Mouse (Mus musculus) limb, embryonic 12.5 days (tissue): Measurements from ENCODE around the gene Qdpr. TPM values are rescaled to one million over a fixed set of nuclear protein-coding genes. Genes with fewer than 3 reads are reported as not detected.

Source experiments
- ATAC-seq: fragments of 200-750 bp; cut with Nextera tagmentation; 2 replicates; pipeline ENCODE4 v1.8.0; 2017; ENCODE audit warnings: low read depth, moderate TSS enrichment; ENCODE audit not compliant: insufficient number of reproducible peaks, insufficient read depth, low FRiP score, low TSS enrichment
- H3K27ac ChIP-seq: fragments of 300-500 bp; sonication (generic); 2 replicates; pipeline ENCODE4 v1.5.1; 2016; ENCODE audit warnings: mild to moderate bottlenecking, moderate library complexity
- H3K27me3 ChIP-seq: fragments of 300-500 bp; sonication (generic); 2 replicates; pipeline ENCODE4 v1.6.1; 2016; ENCODE audit warnings: mild to moderate bottlenecking, moderate library complexity
- H3K36me3 ChIP-seq: fragments of 300-500 bp; sonication (generic); 2 replicates; pipeline ENCODE4 v1.6.1; 2016; ENCODE audit warnings: mild to moderate bottlenecking, moderate library complexity
- H3K4me1 ChIP-seq: fragments of 300-500 bp; sonication (generic); replicated peaks from 2 replicates; pipeline ENCODE4 v1.6.1; 2016
- H3K4me2 ChIP-seq: fragments of 300-500 bp; sonication (generic); 2 replicates; pipeline ENCODE4 v1.6.1; 2016; ENCODE audit warnings: mild to moderate bottlenecking, moderate library complexity
- H3K4me3 ChIP-seq: fragments of 300-500 bp; sonication (generic); replicated peaks from 2 replicates; pipeline ENCODE4 v1.5.1; 2016; ENCODE audit warnings: mild to moderate bottlenecking
- H3K9ac ChIP-seq: fragments of 300-500 bp; sonication (generic); replicated peaks from 2 replicates; pipeline ENCODE4 v1.6.1; 2016; ENCODE audit warnings: mild to moderate bottlenecking, moderate library complexity
- H3K9me3 ChIP-seq: fragments of 300-500 bp; sonication (generic); 2 replicates; pipeline ENCODE4 v1.6.1; 2016; ENCODE audit warnings: mild to moderate bottlenecking, moderate library complexity
- WGBS: fragments of 180-500 bp; shearing (Covaris S2); methylation state at CpG from one replicate; pipeline ENCODE4 v1.1.7; 2016; 5-methylcytosine and 5-hydroxymethylcytosine counted together
- polyA plus RNA-seq: library from polyadenylated mRNA; unstranded; fragments of >200 nt; fragmentation: Nextera tagmentation; extraction: Ambion mirVana; gene quantifications from 2 replicates; pipeline ENCODE4 v1.2.1, GENCODE M21; 2016

Gene Qdpr
- polyA plus RNA-seq, 1 experiment from 2014 or later, result 116 TPM

GRCm38 (mm10) chr5:45482607-45483006, 32.6 kb upstream of the Qdpr start:
- H3K36me3 ChIP-seq, result no peaks in the 10 kb centered on the region
- ATAC-seq, result no peak
- no peaks in the 10 kb centered on the region for H3K9me3 ChIP-seq
- H3K27me3 ChIP-seq, result 0 out of 2 replicates have a peak, but pooled peaks cover 4% of the 10 kb centered on the region
- H3K4me2 ChIP-seq, result no peak overlapping the region
- H3K27ac ChIP-seq, result no peak overlapping the region
- no peaks in the 10 kb centered on the region for H3K4me1 ChIP-seq
- no peak overlapping the region for H3K4me3 ChIP-seq
- H3K9ac ChIP-seq, result no peak overlapping the region
- 78% methylated on average over 3 of the region's 3 CpGs for WGBS

GRCm38 (mm10) chr5:45481125-45481524, 31.1 kb upstream of the Qdpr start:
- 0 out of 2 replicates have a peak, but pooled peaks cover 5% of the 10 kb centered on the region for H3K4me1 ChIP-seq
- WGBS, result 93% methylated on average over 2 of the region's 2 CpGs

DNA sequence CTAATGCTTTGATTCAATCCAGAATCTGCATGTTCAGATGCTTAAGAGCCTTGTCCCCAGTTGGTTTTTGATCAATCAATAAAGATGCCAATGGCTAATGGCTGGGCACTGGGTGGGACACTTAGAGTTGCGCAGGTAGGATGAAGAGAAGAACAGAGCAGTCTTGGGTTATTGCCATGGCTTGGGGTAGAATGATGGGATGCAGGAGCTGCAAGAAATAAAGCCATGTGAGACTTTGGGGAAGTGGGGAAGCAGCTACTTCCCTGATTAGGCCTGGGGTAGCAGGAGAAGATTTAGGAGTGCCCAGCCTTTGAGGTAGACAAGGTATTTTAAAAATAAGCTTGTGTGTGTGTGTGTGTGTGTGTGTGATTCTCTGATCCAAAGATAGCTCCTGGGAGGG, 30.0 kb upstream of the Qdpr start:
- H3K27me3 ChIP-seq, result 0 out of 2 replicates have a peak, but pooled peaks cover 4% of the 10 kb centered on the region
- 0 out of 2 replicates have a peak, but pooled peaks cover 5% of the 10 kb centered on the region for H3K4me1 ChIP-seq
- no peaks in the 10 kb centered on the region for H3K9me3 ChIP-seq
- H3K27ac ChIP-seq, result no peak overlapping the region
- no peak overlapping the region for H3K4me3 ChIP-seq
- H3K9ac ChIP-seq, result no peak overlapping the region
- H3K36me3 ChIP-seq, result no peaks in the 10 kb centered on the region
- 86% methylated on average over 1 of the region's 1 CpGs for WGBS
- ATAC-seq, result no peak
- no peak overlapping the region for H3K4me2 ChIP-seq

More at GRCm38 (mm10) chr5:45481125-45481524, 31.1 kb upstream of the Qdpr start:
- H3K36me3 ChIP-seq, result no peaks in the 10 kb centered on the region
- H3K9ac ChIP-seq, result no peak overlapping the region
- H3K9me3 ChIP-seq, result no peaks in the 10 kb centered on the region
- no peak for ATAC-seq
- no peak overlapping the region for H3K4me3 ChIP-seq
- no peak overlapping the region for H3K27ac ChIP-seq
- 0 out of 2 replicates have a peak, but pooled peaks cover 4% of the 10 kb centered on the region for H3K27me3 ChIP-seq
- no peak overlapping the region for H3K4me2 ChIP-seq

GRCm38 (mm10) chr5:45477601-45478000, 27.6 kb upstream of the Qdpr start:
- Histone ChIP-seq H3K4me2 (no peak overlapping the region), H3K27ac (no peak overlapping the region), H3K4me1 (0 out of 2 replicates have a peak, but pooled peaks cover 7% of the 10 kb centered on the region), H3K9ac (no peak overlapping the region), H3K4me3 (no peak overlapping the region), H3K36me3 (no peaks in the 10 kb centered on the region), H3K9me3 (no peaks in the 10 kb centered on the region), H3K27me3 (0 out of 2 replicates have a peak, but pooled peaks cover 4% of the 10 kb centered on the region)
- no peak for ATAC-seq
- WGBS, result 75% methylated on average over 7 of the region's 7 CpGs

GRCm38 (mm10) chr5:45476288-45476687, 26.3 kb upstream of the Qdpr start:
- WGBS, result 67% methylated on average over 6 of the region's 6 CpGs
- Histone ChIP-seq H3K27me3 (0 out of 2 replicates have a peak, but pooled peaks cover 6% of the 10 kb centered on the region), H3K4me2 (no peak overlapping the region), H3K9ac (no peak overlapping the region), H3K9me3 (no peaks in the 10 kb centered on the region), H3K36me3 (no peaks in the 10 kb centered on the region), H3K4me3 (no peak overlapping the region), H3K27ac (no peak overlapping the region), H3K4me1 (0 out of 2 replicates have a peak, but pooled peaks cover 7% of the 10 kb centered on the region)
- no peak for ATAC-seq

DNA sequence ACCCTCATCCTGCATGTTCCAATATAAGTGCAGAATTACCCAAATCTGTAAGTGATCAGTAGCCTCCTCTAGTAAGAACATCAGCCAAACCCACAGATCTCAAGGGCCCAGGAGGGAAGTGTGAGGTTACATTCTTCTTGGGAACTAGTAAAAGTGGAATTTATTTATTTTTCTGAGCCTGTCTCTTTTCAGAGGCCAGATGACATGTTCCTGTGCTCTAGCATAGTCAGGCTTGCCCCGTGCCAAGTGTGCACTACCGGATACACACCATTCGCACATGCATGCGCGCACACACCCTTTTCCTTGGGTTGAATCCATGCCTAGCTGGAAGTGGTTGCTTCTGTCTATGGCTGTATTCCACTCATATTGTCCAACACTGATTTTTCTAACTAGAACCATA, 25.7 kb upstream of the Qdpr start:
- H3K36me3 ChIP-seq, result no peaks in the 10 kb centered on the region
- no peak overlapping the region for H3K4me2 ChIP-seq
- H3K27ac ChIP-seq, result no peak overlapping the region
- H3K4me1 ChIP-seq, result 0 out of 2 replicates have a peak, but pooled peaks cover 7% of the 10 kb centered on the region
- no peak overlapping the region for H3K9ac ChIP-seq
- H3K27me3 ChIP-seq, result 0 out of 2 replicates have a peak, but pooled peaks cover 6% of the 10 kb centered on the region
- WGBS, result 91% methylated on average over 5 of the region's 5 CpGs
- H3K9me3 ChIP-seq, result no peaks in the 10 kb centered on the region
- ATAC-seq, result no peak
- H3K4me3 ChIP-seq, result no peak overlapping the region

- 74% methylated on average over 3 of the region's 4 CpGs for WGBS
- ATAC-seq, result no peak
- Histone ChIP-seq H3K9ac (no peak overlapping the region), H3K4me3 (no peak overlapping the region), H3K36me3 (no peaks in the 10 kb centered on the region), H3K4me2 (no peak overlapping the region), H3K27me3 (0 out of 2 replicates have a peak, but pooled peaks cover 6% of the 10 kb centered on the region), H3K27ac (no peak overlapping the region), H3K4me1 (0 out of 2 replicates have a peak, but pooled peaks cover 7% of the 10 kb centered on the region), H3K9me3 (no peaks in the 10 kb centered on the region)
Measured at GRCm38 (mm10) chr5:45474758-45475157, 24.7 kb upstream of the Qdpr start.

DNA sequence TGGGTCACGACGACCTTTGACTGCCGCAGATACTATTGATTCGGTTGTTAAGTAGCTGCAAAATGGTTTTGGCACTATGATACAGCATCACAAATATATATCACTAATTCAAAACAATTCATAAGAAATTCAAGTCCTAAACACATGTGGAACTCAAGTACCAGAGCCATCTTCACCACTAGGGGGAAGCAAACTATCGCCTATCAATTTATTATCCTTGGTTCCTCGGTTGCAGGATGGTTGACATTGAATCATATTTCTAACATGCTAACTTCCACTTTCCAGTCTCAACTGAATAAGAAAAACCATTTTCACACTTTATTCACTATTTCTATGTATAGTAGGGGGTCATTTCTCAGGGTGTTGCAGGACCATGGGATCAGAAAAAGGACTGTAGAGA, 24.2 kb upstream of the Qdpr start:
- Histone ChIP-seq H3K4me3 (no peak overlapping the region), H3K9me3 (no peaks in the 10 kb centered on the region), H3K4me2 (no peak overlapping the region), H3K9ac (no peak overlapping the region), H3K27ac (no peak overlapping the region), H3K36me3 (no peaks in the 10 kb centered on the region), H3K27me3 (0 out of 2 replicates have a peak, but pooled peaks cover 6% of the 10 kb centered on the region), H3K4me1 (0 out of 2 replicates have a peak, but pooled peaks cover 7% of the 10 kb centered on the region)
- 30% methylated on average over 6 of the region's 6 CpGs for WGBS
- no peak for ATAC-seq

DNA sequence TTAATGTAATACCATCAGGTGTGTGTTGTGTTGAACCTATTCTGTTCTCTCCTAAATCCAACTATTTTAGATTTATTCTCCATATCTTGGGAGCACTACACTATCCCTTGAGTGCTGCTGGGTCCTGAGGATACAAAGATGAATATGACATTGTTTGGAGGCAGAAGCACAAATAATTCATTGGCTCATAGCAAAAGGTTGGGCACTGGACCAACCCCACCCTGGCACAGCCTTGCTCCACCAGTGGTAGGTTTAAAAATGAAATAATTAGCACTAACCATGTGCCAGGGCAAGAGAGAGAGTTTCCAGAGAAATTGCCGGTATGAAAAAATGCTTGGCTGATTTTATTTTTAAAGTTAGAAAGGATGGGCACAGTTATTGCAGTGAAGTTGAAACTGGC, 23.5 kb upstream of the Qdpr start:
- 96% methylated on average over 1 of the region's 1 CpGs for WGBS
- H3K27ac ChIP-seq, result no peak overlapping the region
- 0 out of 2 replicates have a peak, but pooled peaks cover 7% of the 10 kb centered on the region for H3K4me1 ChIP-seq
- ATAC-seq, result no peak
- H3K9me3 ChIP-seq, result no peaks in the 10 kb centered on the region
- no peak overlapping the region for H3K4me3 ChIP-seq
- no peak overlapping the region for H3K4me2 ChIP-seq
- no peak overlapping the region for H3K9ac ChIP-seq
- no peaks in the 10 kb centered on the region for H3K36me3 ChIP-seq
- 0 out of 2 replicates have a peak, but pooled peaks cover 6% of the 10 kb centered on the region for H3K27me3 ChIP-seq

GRCm38 (mm10) chr5:45472880-45473450, 22.9 kb upstream of the Qdpr start:
- 0 out of 2 replicates have a peak, but pooled peaks cover 6% of the 10 kb centered on the region for H3K27me3 ChIP-seq
- H3K4me1 ChIP-seq, result 0 out of 2 replicates have a peak, but pooled peaks cover 7% of the 10 kb centered on the region
- no peaks in the 10 kb centered on the region for H3K9me3 ChIP-seq
- no peak for ATAC-seq
- H3K9ac ChIP-seq, result no peak overlapping the region
- no peak overlapping the region for H3K4me3 ChIP-seq
- H3K36me3 ChIP-seq, result no peaks in the 10 kb centered on the region
- H3K4me2 ChIP-seq, result no peak overlapping the region
- no peak overlapping the region for H3K27ac ChIP-seq
- 32% methylated on average over 7 of the region's 7 CpGs for WGBS

DNA sequence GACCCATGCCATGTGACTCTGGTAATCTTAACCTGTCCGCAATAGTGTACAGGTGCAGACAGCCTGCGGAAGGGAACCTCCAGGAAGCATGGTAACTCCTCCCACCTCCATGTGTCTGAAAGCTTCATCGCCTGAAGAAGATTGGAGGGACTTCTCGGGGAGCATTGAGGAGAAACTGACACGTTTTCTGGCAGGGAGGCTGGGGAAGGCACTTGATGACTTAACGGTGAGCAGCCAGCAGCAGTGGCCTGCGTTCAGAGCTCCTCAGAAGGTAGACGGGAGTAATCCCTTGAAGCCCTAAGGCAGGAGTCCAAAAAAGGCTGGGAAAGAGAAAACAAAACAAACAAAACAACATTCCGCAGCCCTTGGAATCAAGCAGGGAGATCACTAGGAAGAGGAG, 4.4 kb upstream of the Qdpr start:
- Histone ChIP-seq H3K36me3 (no peaks in the 10 kb centered on the region), H3K9me3 (no peaks in the 10 kb centered on the region), H3K4me3 (no peak overlapping the region), H3K27me3 (no peaks in the 10 kb centered on the region), H3K4me1 (no peaks in the 10 kb centered on the region), H3K9ac (no peak overlapping the region), H3K27ac (no peak overlapping the region), H3K4me2 (no peak overlapping the region)
- ATAC-seq, result no peak
- 44% methylated on average over 9 of the region's 9 CpGs for WGBS
